Comparison of ENCODE assay signal across 23 mouse cellular contexts in genomic region chr1:82545199-82545960, GRCm38 (mm10). TPM values are rescaled to one million over a fixed set of nuclear protein-coding genes. Genes with fewer than 3 reads are reported as not detected.
DNase-seq lines count a peak whose midpoint lies in the region; ATAC-seq and TF ChIP-seq lines count a peak whose summit lies in the region.
"Had no signal": no experiment of that assay in that cellular context is flagged by ENCODE, and none has a peak within 500 bp of the region (broad histone marks: within the 10 kb centered on the region; RNA-seq: fewer than 3 reads in every experiment).

No protein-coding gene starts in this region.

- TF ChIP-seq POLR2A in ES-Bruce4 (IDR thresholded peaks at IDR 0.05; ENCODE audit: insufficient read depth, low read length) = no peak

- no peak overlapping the region for H3K9ac ChIP-seq in forebrain, embryonic 11.5 days (ENCODE audit: low read length)
- no peak overlapping the region for H3K9ac ChIP-seq in forebrain, postnatal 0 days
- H3K9ac ChIP-seq in kidney, postnatal 0 days (ENCODE audit: low read depth, low read length) = no peak overlapping the region
- H3K9ac ChIP-seq in kidney, embryonic 14.5 days (ENCODE audit: low read depth, low read length) = no peak overlapping the region
- H3K9ac ChIP-seq in midbrain, embryonic 13.5 days (replicated peaks) = no peak overlapping the region
- H3K9ac ChIP-seq in midbrain, embryonic 11.5 days (ENCODE audit: low read length) = no peak overlapping the region
- no peak overlapping the region for H3K9ac ChIP-seq in ES-Bruce4 (ENCODE audit: low read depth, poor library complexity, severe bottlenecking)
- no peak overlapping the region for H3K9ac ChIP-seq in intestine, postnatal 0 days (ENCODE audit: low read depth, low read length)
- H3K9ac ChIP-seq: embryonic facial prominence, embryonic 12.5 days; hindbrain, embryonic 14.5 days; kidney, embryonic 15.5 days; neural tube, embryonic 12.5 days had no signal

- no peak for DNase-seq in forebrain, embryonic 11.5 days (ENCODE audit: low spot score)
- no peak for DNase-seq in forebrain, postnatal 0 days
- peak; percentile 54 for DNase-seq in kidney, postnatal 0 days (ENCODE audit: low spot score)
- no peak for DNase-seq in midbrain, embryonic 11.5 days (ENCODE audit: low spot score, missing footprints)
- DNase-seq: adrenal gland, postnatal 36 days; cerebellum, adult 11 months; cerebellum, adult 9-11 months; gastrocnemius, postnatal 36 days; layer of hippocampus, postnatal 36 days; lung, postnatal 10 days; midbrain, embryonic 14.5 days; thymus, postnatal 14 days had no signal

- no peaks in the 10 kb centered on the region for H3K36me3 ChIP-seq in forebrain, embryonic 11.5 days (ENCODE audit: control insufficient read depth, insufficient read depth, low read length)
- no peaks in the 10 kb centered on the region for H3K36me3 ChIP-seq in forebrain, postnatal 0 days (ENCODE audit: insufficient read depth)
- no peaks in the 10 kb centered on the region for H3K36me3 ChIP-seq in kidney, postnatal 0 days (ENCODE audit: insufficient read depth, low read length)
- H3K36me3 ChIP-seq in kidney, embryonic 14.5 days (ENCODE audit: control insufficient read depth, insufficient read depth, low read length) = no peaks in the 10 kb centered on the region
- no peaks in the 10 kb centered on the region for H3K36me3 ChIP-seq in midbrain, embryonic 13.5 days
- H3K36me3 ChIP-seq in midbrain, embryonic 11.5 days (ENCODE audit: control insufficient read depth, insufficient read depth, low read length) = no peaks in the 10 kb centered on the region
- H3K36me3 ChIP-seq in ES-Bruce4 (ENCODE audit: control insufficient read depth, insufficient read depth, low read length, poor library complexity, severe bottlenecking) = no peaks in the 10 kb centered on the region
- H3K36me3 ChIP-seq in intestine, postnatal 0 days (ENCODE audit: control insufficient read depth, insufficient read depth) = no peaks in the 10 kb centered on the region
- H3K36me3 ChIP-seq: embryonic facial prominence, embryonic 12.5 days; kidney, embryonic 15.5 days; neural tube, embryonic 12.5 days had no signal

- H3K9me3 ChIP-seq in forebrain, embryonic 11.5 days (ENCODE audit: control insufficient read depth, low read length) = no peaks in the 10 kb centered on the region
- no peaks in the 10 kb centered on the region for H3K9me3 ChIP-seq in forebrain, postnatal 0 days (ENCODE audit: low read length)
- H3K9me3 ChIP-seq in kidney, postnatal 0 days (replicated peaks; ENCODE audit: low read length) = no peaks in the 10 kb centered on the region
- H3K9me3 ChIP-seq in kidney, embryonic 14.5 days (ENCODE audit: control insufficient read depth, low read length) = no peaks in the 10 kb centered on the region
- no peaks in the 10 kb centered on the region for H3K9me3 ChIP-seq in midbrain, embryonic 13.5 days
- H3K9me3 ChIP-seq in midbrain, embryonic 11.5 days (ENCODE audit: control insufficient read depth, low read length) = no peaks in the 10 kb centered on the region
- no peaks in the 10 kb centered on the region for H3K9me3 ChIP-seq in ES-Bruce4 (replicated peaks; ENCODE audit: control insufficient read depth, insufficient read depth, low read length, poor library complexity, severe bottlenecking)
- no peaks in the 10 kb centered on the region for H3K9me3 ChIP-seq in intestine, postnatal 0 days (ENCODE audit: control insufficient read depth)
- H3K9me3 ChIP-seq: embryonic facial prominence, embryonic 12.5 days; kidney, embryonic 15.5 days; neural tube, embryonic 12.5 days had no signal

- TF ChIP-seq CTCF in forebrain, postnatal 0 days (IDR thresholded peaks at IDR 0.05; ENCODE audit: low read depth) = no peak
- TF ChIP-seq CTCF in kidney, postnatal 0 days (IDR thresholded peaks at IDR 0.05; ENCODE audit: low read depth) = no peak; the same call in 1 of the 2 replicates
- peak; percentile 15 for TF ChIP-seq CTCF in ES-Bruce4 (IDR thresholded peaks at IDR 0.05; ENCODE audit: low read depth, low read length)
- no peak for TF ChIP-seq CTCF in intestine, postnatal 0 days (IDR thresholded peaks at IDR 0.05; ENCODE audit: low read depth)

- peak; percentile 74 for ATAC-seq in forebrain, embryonic 11.5 days (replicated peaks; ENCODE audit: low FRiP score)
- ATAC-seq in forebrain, postnatal 0 days = no peak
- ATAC-seq in kidney, postnatal 0 days (replicated peaks; ENCODE audit: low FRiP score, low read depth) = 0 out of 2 replicates have a peak, but pooled peaks have one; percentile 29
- no peak for ATAC-seq in kidney, embryonic 14.5 days (ENCODE audit: low FRiP score, low TSS enrichment)
- ATAC-seq in midbrain, embryonic 13.5 days = 0 out of 2 replicates have a peak, but pooled peaks have one; percentile 48
- ATAC-seq in midbrain, embryonic 11.5 days (ENCODE audit: low FRiP score) = no peak
- no peak for ATAC-seq in intestine, postnatal 0 days
- ATAC-seq: inflammation-experienced regulatory T-cells, adult 6 months had no signal

- TF ChIP-seq EP300 in ES-Bruce4 (IDR thresholded peaks at IDR 0.05; ENCODE audit: insufficient read depth, low read depth, low read length) = no peak

- no peak overlapping the region for H3K27ac ChIP-seq in forebrain, embryonic 11.5 days (ENCODE audit: low read depth, low read length)
- H3K27ac ChIP-seq in forebrain, postnatal 0 days (ENCODE audit: low read depth, low read length) = no peak overlapping the region
- no peak overlapping the region for H3K27ac ChIP-seq in kidney, postnatal 0 days
- H3K27ac ChIP-seq in kidney, embryonic 14.5 days (ENCODE audit: low read depth, low read length) = no peak overlapping the region
- H3K27ac ChIP-seq in midbrain, embryonic 13.5 days = no peak overlapping the region
- H3K27ac ChIP-seq in midbrain, embryonic 11.5 days (ENCODE audit: low read depth, low read length) = no peak overlapping the region
- H3K27ac ChIP-seq in ES-Bruce4 (ENCODE audit: insufficient read depth, low read length) = no peak overlapping the region
- H3K27ac ChIP-seq in intestine, postnatal 0 days (ENCODE audit: low read depth, low read length) = no peak overlapping the region
- H3K27ac ChIP-seq: embryonic facial prominence, embryonic 12.5 days; hindbrain, embryonic 14.5 days; neural tube, embryonic 12.5 days had no signal

- WGBS in forebrain, embryonic 11.5 days = 52% methylated on average over 8 of the region's 8 CpGs
- 48% methylated on average over 8 of the region's 8 CpGs for WGBS in forebrain, postnatal 0 days
- 81% methylated on average over 8 of the region's 8 CpGs for WGBS in kidney, postnatal 0 days
- WGBS in kidney, embryonic 14.5 days = 81% methylated on average over 8 of the region's 8 CpGs
- WGBS in midbrain, embryonic 13.5 days = 55% methylated on average over 8 of the region's 8 CpGs
- 63% methylated on average over 8 of the region's 8 CpGs for WGBS in midbrain, embryonic 11.5 days
- 77% methylated on average over 8 of the region's 8 CpGs for WGBS in intestine, postnatal 0 days

- no peak overlapping the region for H3K4me2 ChIP-seq in forebrain, embryonic 11.5 days (ENCODE audit: low read depth, low read length, severe bottlenecking)
- H3K4me2 ChIP-seq in forebrain, postnatal 0 days (ENCODE audit: low read depth) = no peak overlapping the region
- no peak overlapping the region for H3K4me2 ChIP-seq in kidney, postnatal 0 days (ENCODE audit: low read length)
- H3K4me2 ChIP-seq in kidney, embryonic 14.5 days (replicated peaks; ENCODE audit: low read depth, low read length) = no peak overlapping the region
- H3K4me2 ChIP-seq in midbrain, embryonic 13.5 days (replicated peaks) = no peak overlapping the region
- H3K4me2 ChIP-seq in midbrain, embryonic 11.5 days = no peak overlapping the region
- H3K4me2 ChIP-seq in intestine, postnatal 0 days (replicated peaks; ENCODE audit: low read depth) = no peak overlapping the region
- H3K4me2 ChIP-seq: embryonic facial prominence, embryonic 12.5 days; hindbrain, embryonic 14.5 days; kidney, embryonic 15.5 days; neural tube, embryonic 12.5 days had no signal

- H3K27me3 ChIP-seq in forebrain, embryonic 11.5 days (ENCODE audit: control insufficient read depth, insufficient read depth, low read length) = no peaks in the 10 kb centered on the region
- H3K27me3 ChIP-seq in forebrain, postnatal 0 days (ENCODE audit: insufficient read depth, low read length) = no peaks in the 10 kb centered on the region
- no peaks in the 10 kb centered on the region for H3K27me3 ChIP-seq in kidney, postnatal 0 days (ENCODE audit: insufficient read depth, low read length)
- H3K27me3 ChIP-seq in kidney, embryonic 14.5 days (ENCODE audit: control insufficient read depth, insufficient read depth, low read length) = no peaks in the 10 kb centered on the region
- H3K27me3 ChIP-seq in midbrain, embryonic 13.5 days = no peaks in the 10 kb centered on the region
- H3K27me3 ChIP-seq in midbrain, embryonic 11.5 days (ENCODE audit: control insufficient read depth, insufficient read depth, low read length) = no peaks in the 10 kb centered on the region
- no peaks in the 10 kb centered on the region for H3K27me3 ChIP-seq in ES-Bruce4 (ENCODE audit: control insufficient read depth, insufficient read depth, low read length, poor library complexity, severe bottlenecking)
- H3K27me3 ChIP-seq in intestine, postnatal 0 days (replicated peaks; ENCODE audit: control insufficient read depth, insufficient read depth, low read length) = no peaks in the 10 kb centered on the region
- H3K27me3 ChIP-seq: embryonic facial prominence, embryonic 12.5 days; kidney, embryonic 15.5 days; neural tube, embryonic 12.5 days; Patski had no signal

- no peaks in the 10 kb centered on the region; the same call in 1 of the 2 replicates for H3K4me1 ChIP-seq in forebrain, embryonic 11.5 days (replicated peaks; ENCODE audit: control insufficient read depth, insufficient read depth, low read length)
- no peaks in the 10 kb centered on the region for H3K4me1 ChIP-seq in forebrain, postnatal 0 days (ENCODE audit: insufficient read depth)
- H3K4me1 ChIP-seq in kidney, postnatal 0 days (replicated peaks; ENCODE audit: insufficient read depth, low read length) = no peaks in the 10 kb centered on the region; the same call in 1 of the 2 replicates
- peaks cover 8% of the 10 kb centered on the region; the same call in 1 of the 2 replicates for H3K4me1 ChIP-seq in kidney, embryonic 14.5 days (ENCODE audit: control insufficient read depth, insufficient read depth, low read length)
- H3K4me1 ChIP-seq in midbrain, embryonic 13.5 days (replicated peaks) = 0 out of 2 replicates have a peak, but pooled peaks cover 3% of the 10 kb centered on the region
- no peaks in the 10 kb centered on the region for H3K4me1 ChIP-seq in midbrain, embryonic 11.5 days (ENCODE audit: control insufficient read depth, insufficient read depth, low read length)
- no peaks in the 10 kb centered on the region for H3K4me1 ChIP-seq in ES-Bruce4 (ENCODE audit: control insufficient read depth, insufficient read depth, low read length)
- no peaks in the 10 kb centered on the region for H3K4me1 ChIP-seq in intestine, postnatal 0 days (replicated peaks; ENCODE audit: control insufficient read depth, insufficient read depth, low read length)
- H3K4me1 ChIP-seq: embryonic facial prominence, embryonic 12.5 days had no signal

- H3K4me3 ChIP-seq in forebrain, embryonic 11.5 days (ENCODE audit: low read depth, low read length) = no peak overlapping the region
- no peak overlapping the region for H3K4me3 ChIP-seq in forebrain, postnatal 0 days (ENCODE audit: low read depth, low read length)
- no peak overlapping the region for H3K4me3 ChIP-seq in kidney, postnatal 0 days (replicated peaks; ENCODE audit: low read depth, low read length)
- no peak overlapping the region for H3K4me3 ChIP-seq in kidney, embryonic 14.5 days (ENCODE audit: low read length)
- H3K4me3 ChIP-seq in midbrain, embryonic 13.5 days (replicated peaks) = no peak overlapping the region
- no peak overlapping the region for H3K4me3 ChIP-seq in midbrain, embryonic 11.5 days (ENCODE audit: low read depth, low read length)
- no peak overlapping the region for H3K4me3 ChIP-seq in ES-Bruce4 (ENCODE audit: low read depth, low read length)
- no peak overlapping the region for H3K4me3 ChIP-seq in intestine, postnatal 0 days (ENCODE audit: low read depth, low read length)
- H3K4me3 ChIP-seq: embryonic facial prominence, embryonic 12.5 days; kidney, embryonic 15.5 days; neural tube, embryonic 12.5 days had no signal

RNA-seq across cellular contexts. Expression of gene Col4a4, which starts 41.3 kb away (rescaled TPM):
- 0.12 and 0.21 TPM in 2 replicates for polyA plus RNA-seq in forebrain, embryonic 11.5 days (2014; fragmentation: Nextera tagmentation; extraction: Ambion mirVana)
- 0.29 and 0.38 TPM in 2 replicates for total RNA-seq in forebrain, postnatal 0 days (2014; rRNA removed)
- polyA plus RNA-seq in forebrain, postnatal 0 days (2015; fragmentation: Nextera tagmentation; extraction: Ambion mirVana) = 0.14 and 0.22 TPM in 2 replicates
- polyA plus RNA-seq in kidney, postnatal 0 days (2015; fragmentation: Nextera tagmentation; extraction: Ambion mirVana) = 20.3 and 20.8 TPM in 2 replicates
- polyA plus RNA-seq in kidney, embryonic 14.5 days (2014; fragmentation: Nextera tagmentation; extraction: Ambion mirVana) = 0.56 and 1.0 TPM in 2 replicates
- 0.05 and 0.09 TPM in 2 replicates for polyA plus RNA-seq in midbrain, embryonic 13.5 days (2015; fragmentation: Nextera tagmentation; extraction: Ambion mirVana)
- polyA plus RNA-seq in midbrain, embryonic 11.5 days (2014; fragmentation: Nextera tagmentation; extraction: Ambion mirVana) = 0.04 and 0.07 TPM in 2 replicates
- 0.18 TPM in 1 of 2 replicates, not detected in the other for polyA plus RNA-seq in ES-Bruce4 (2011; ENCODE audit: insufficient read depth, insufficient read length, low read depth, missing spikeins)
- 0.10 and 0.16 TPM in 2 replicates for polyA plus RNA-seq in intestine, postnatal 0 days (2015; fragmentation: Nextera tagmentation; extraction: Ambion mirVana)

RNA-seq across cellular contexts. Expression of gene Col4a3, which starts 41.3 kb away (rescaled TPM):
- 0.08 and 0.28 TPM in 2 replicates for polyA plus RNA-seq in forebrain, embryonic 11.5 days (2014; fragmentation: Nextera tagmentation; extraction: Ambion mirVana)
- 0.57 and 0.69 TPM in 2 replicates for total RNA-seq in forebrain, postnatal 0 days (2014; rRNA removed)
- 0.16 and 0.27 TPM in 2 replicates for polyA plus RNA-seq in forebrain, postnatal 0 days (2015; fragmentation: Nextera tagmentation; extraction: Ambion mirVana)
- polyA plus RNA-seq in kidney, postnatal 0 days (2015; fragmentation: Nextera tagmentation; extraction: Ambion mirVana) = 21.9 and 22.3 TPM in 2 replicates
- 0.67 and 1.2 TPM in 2 replicates for polyA plus RNA-seq in kidney, embryonic 14.5 days (2014; fragmentation: Nextera tagmentation; extraction: Ambion mirVana)
- 0.09 and 0.14 TPM in 2 replicates for polyA plus RNA-seq in midbrain, embryonic 13.5 days (2015; fragmentation: Nextera tagmentation; extraction: Ambion mirVana)
- 0.10 and 0.11 TPM in 2 replicates for polyA plus RNA-seq in midbrain, embryonic 11.5 days (2014; fragmentation: Nextera tagmentation; extraction: Ambion mirVana)
- polyA plus RNA-seq in ES-Bruce4 (2011; ENCODE audit: insufficient read depth, insufficient read length, low read depth, missing spikeins) = 0.08 TPM in 1 of 2 replicates, not detected in the other
- 0.41 and 0.42 TPM in 2 replicates for polyA plus RNA-seq in intestine, postnatal 0 days (2015; fragmentation: Nextera tagmentation; extraction: Ambion mirVana)
- total RNA-seq: ES-E14 had no signal

Comparison
In these comparisons a context has a peak if more than half of its experiments do, and no peak if none do; other contexts are left out.
1. ATAC-seq: peak in forebrain, embryonic 11.5 days (single experiment), kidney, postnatal 0 days (single experiment) and midbrain, embryonic 13.5 days (single experiment); none in forebrain, postnatal 0 days (single experiment), kidney, embryonic 14.5 days (single experiment), midbrain, embryonic 11.5 days (single experiment) and intestine, postnatal 0 days (single experiment).
2. RNA of gene Col4a4, which starts 41.3 kb away (polyA plus RNA-seq): 20.3 to 20.8 TPM in kidney, postnatal 0 days; 0.56 to 1.0 TPM in kidney, embryonic 14.5 days, 0.14 to 0.22 TPM in forebrain, postnatal 0 days, 0.12 to 0.21 TPM in forebrain, embryonic 11.5 days, 0.18 TPM in ES-Bruce4, 0.10 to 0.16 TPM in intestine, postnatal 0 days, 0.05 to 0.09 TPM in midbrain, embryonic 13.5 days and 0.04 to 0.07 TPM in midbrain, embryonic 11.5 days; every median in the first group is over 10 times any median in the second.
3. RNA of gene Col4a3, which starts 41.3 kb away (polyA plus RNA-seq): 21.9 to 22.3 TPM in kidney, postnatal 0 days; 0.67 to 1.2 TPM in kidney, embryonic 14.5 days, 0.41 to 0.42 TPM in intestine, postnatal 0 days, 0.16 to 0.27 TPM in forebrain, postnatal 0 days, 0.10 to 0.11 TPM in midbrain, embryonic 11.5 days, 0.09 to 0.14 TPM in midbrain, embryonic 13.5 days, 0.08 to 0.28 TPM in forebrain, embryonic 11.5 days and 0.08 TPM in ES-Bruce4; every median in the first group is over 10 times any median in the second.